Mouse (Mus musculus) limb, embryonic 12.5 days (tissue): ENCODE data around the gene Tsr1. TPM values are rescaled to one million over a fixed set of nuclear protein-coding genes. Genes with fewer than 3 reads are reported as not detected.

Experiments used
- ATAC-seq: fragments of 200-750 bp; cut with Nextera tagmentation; 2 replicates; pipeline ENCODE4 v1.8.0; 2017; ENCODE audit warnings: low read depth, moderate TSS enrichment; ENCODE audit not compliant: insufficient number of reproducible peaks, insufficient read depth, low FRiP score, low TSS enrichment
- H3K27ac ChIP-seq: fragments of 300-500 bp; sonication (generic); 2 replicates; pipeline ENCODE4 v1.5.1; 2016; ENCODE audit warnings: mild to moderate bottlenecking, moderate library complexity
- H3K27me3 ChIP-seq: fragments of 300-500 bp; sonication (generic); 2 replicates; pipeline ENCODE4 v1.6.1; 2016; ENCODE audit warnings: mild to moderate bottlenecking, moderate library complexity
- H3K36me3 ChIP-seq: fragments of 300-500 bp; sonication (generic); 2 replicates; pipeline ENCODE4 v1.6.1; 2016; ENCODE audit warnings: mild to moderate bottlenecking, moderate library complexity
- H3K4me1 ChIP-seq: fragments of 300-500 bp; sonication (generic); replicated peaks from 2 replicates; pipeline ENCODE4 v1.6.1; 2016
- H3K4me2 ChIP-seq: fragments of 300-500 bp; sonication (generic); 2 replicates; pipeline ENCODE4 v1.6.1; 2016; ENCODE audit warnings: mild to moderate bottlenecking, moderate library complexity
- H3K4me3 ChIP-seq: fragments of 300-500 bp; sonication (generic); replicated peaks from 2 replicates; pipeline ENCODE4 v1.5.1; 2016; ENCODE audit warnings: mild to moderate bottlenecking
- H3K9ac ChIP-seq: fragments of 300-500 bp; sonication (generic); replicated peaks from 2 replicates; pipeline ENCODE4 v1.6.1; 2016; ENCODE audit warnings: mild to moderate bottlenecking, moderate library complexity
- H3K9me3 ChIP-seq: fragments of 300-500 bp; sonication (generic); 2 replicates; pipeline ENCODE4 v1.6.1; 2016; ENCODE audit warnings: mild to moderate bottlenecking, moderate library complexity
- WGBS: fragments of 180-500 bp; shearing (Covaris S2); methylation state at CpG from one replicate; pipeline ENCODE4 v1.1.7; 2016; 5-methylcytosine and 5-hydroxymethylcytosine counted together
- microRNA-seq: library from miRNA; unstranded; fragments of <30 nt; microRNA quantifications from one replicate; pipeline ENCODE4, GENCODE M21; 2017
- polyA plus RNA-seq: library from polyadenylated mRNA; unstranded; fragments of >200 nt; fragmentation: Nextera tagmentation; extraction: Ambion mirVana; gene quantifications from 2 replicates; pipeline ENCODE4 v1.2.1, GENCODE M21; 2016

Gene Tsr1
- polyA plus RNA-seq, 1 experiment from 2014 or later = 45.2 TPM

DNA sequence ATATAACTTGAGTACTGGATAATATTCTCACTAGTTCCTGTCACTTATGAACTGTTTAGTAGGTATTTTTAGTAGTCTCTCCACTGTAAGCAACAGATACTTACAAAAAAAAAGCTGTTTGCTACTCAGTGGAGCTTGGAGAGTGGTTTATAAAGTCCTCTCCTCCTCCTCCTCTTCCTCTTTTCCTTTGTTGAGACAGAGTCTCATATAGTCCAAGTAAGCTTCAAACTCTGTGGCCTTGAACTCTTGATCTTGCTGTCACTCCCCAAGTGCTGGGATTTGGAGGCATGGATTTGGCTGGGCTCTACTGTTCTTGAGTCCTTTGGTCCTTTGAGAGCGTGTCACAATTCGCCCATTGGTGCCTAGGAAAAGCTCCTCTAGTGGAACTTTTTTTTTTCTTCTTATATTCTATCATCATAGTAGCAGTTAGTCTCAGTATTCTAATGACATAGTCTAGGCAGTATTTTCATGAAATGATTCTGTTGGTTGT is 29.4 kb downstream of the Tsr1 start:
- 90% methylated on average over 2 of the region's 2 CpGs for whole genome bisulfite sequencing
- peaks cover 18% of the 10 kb centered on the region for H3K4me1 ChIP-seq
- H3K4me2 ChIP-seq = peak overlapping the region; percentile 71
- no peak overlapping the region for H3K9ac ChIP-seq
- no peak overlapping the region for H3K4me3 ChIP-seq
- no peak overlapping the region for H3K27ac ChIP-seq
- H3K36me3 ChIP-seq = peaks cover 28% of the 10 kb centered on the region
- no peaks in the 10 kb centered on the region for H3K27me3 ChIP-seq
- H3K9me3 ChIP-seq = no peaks in the 10 kb centered on the region
- ATAC-seq = no peak

DNA sequence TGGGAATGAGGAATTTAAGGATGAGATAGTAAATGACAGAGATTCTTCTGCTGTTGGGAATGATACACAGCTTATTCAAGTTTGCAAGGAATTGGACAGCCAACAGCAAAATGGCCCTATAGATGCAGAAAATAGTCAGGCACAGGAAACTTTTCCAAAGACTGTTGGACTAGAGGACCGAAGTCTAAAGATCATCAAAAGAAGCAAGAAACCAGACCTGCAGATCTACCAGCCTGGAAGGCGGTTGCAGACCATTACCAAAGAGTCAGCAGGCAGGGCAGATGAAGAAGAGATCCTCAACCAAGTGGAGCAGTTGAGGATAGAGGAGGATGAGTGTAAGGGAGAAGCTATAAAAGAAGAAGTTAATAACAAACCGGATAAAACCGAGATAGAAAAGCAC is 31.2 kb downstream of the Tsr1 start:
- H3K36me3 ChIP-seq = peaks cover 46% of the 10 kb centered on the region
- 87% methylated on average over 4 of the region's 4 CpGs for WGBS
- no peak for ATAC-seq

DNA sequence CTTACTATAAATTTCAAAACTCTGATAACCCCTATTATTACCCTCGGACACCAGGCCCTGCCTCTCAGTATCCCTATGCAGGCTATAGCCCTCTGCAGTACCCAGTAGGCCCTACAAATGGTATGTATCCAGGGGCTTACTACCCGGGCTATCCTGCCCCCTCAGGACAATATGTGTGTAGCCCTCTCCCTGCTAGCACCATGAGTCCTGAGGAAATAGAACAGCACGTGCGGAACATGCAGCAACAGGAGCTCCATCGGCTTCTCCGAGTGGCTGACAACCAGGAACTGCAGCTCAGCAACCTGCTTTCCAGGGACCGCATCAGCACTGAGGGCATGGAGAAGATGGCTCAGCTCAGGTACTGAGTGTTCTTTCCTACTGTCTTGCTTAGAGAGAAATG is 32.5 kb downstream of the Tsr1 start:
- Histone ChIP-seq H3K36me3 (peaks cover 59% of the 10 kb centered on the region), H3K27ac (no peak overlapping the region), H3K4me2 (no peak overlapping the region), H3K9me3 (no peaks in the 10 kb centered on the region), H3K27me3 (no peaks in the 10 kb centered on the region), H3K4me3 (no peak overlapping the region), H3K4me1 (peaks cover 10% of the 10 kb centered on the region), H3K9ac (no peak overlapping the region)
- ATAC-seq = no peak
- 95% methylated on average over 7 of the region's 7 CpGs for WGBS

More for the DNA sequence above, 31.2 kb downstream of the Tsr1 start:
- Histone ChIP-seq H3K9ac (no peak overlapping the region), H3K4me1 (peaks cover 18% of the 10 kb centered on the region), H3K4me3 (no peak overlapping the region), H3K9me3 (no peaks in the 10 kb centered on the region), H3K27ac (no peak overlapping the region), H3K27me3 (no peaks in the 10 kb centered on the region), H3K4me2 (no peak overlapping the region)

DNA sequence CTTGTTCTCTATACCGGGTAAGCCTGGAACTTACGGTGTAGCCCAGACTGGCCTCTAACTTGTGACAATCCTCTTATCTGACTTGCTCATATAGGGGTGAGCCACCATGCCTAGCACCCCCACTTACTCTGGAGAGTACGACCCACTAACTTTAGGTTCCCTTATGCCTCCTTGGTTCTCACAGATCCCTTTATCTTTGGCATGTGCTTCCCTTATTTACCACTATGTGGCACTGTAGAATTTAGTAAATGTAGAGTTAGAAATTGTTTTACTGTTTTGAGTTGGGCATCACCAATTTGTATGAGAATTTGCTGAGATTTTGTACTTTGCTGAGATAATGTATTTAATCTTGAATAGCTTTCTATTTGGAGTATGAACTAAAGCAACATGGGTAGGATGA is 48.5 kb downstream of the Tsr1 start:
- no peak for ATAC-seq
- H3K36me3 ChIP-seq = peaks cover 70% of the 10 kb centered on the region
- no peaks in the 10 kb centered on the region for H3K9me3 ChIP-seq
- no peak overlapping the region for H3K4me2 ChIP-seq
- H3K4me1 ChIP-seq = no peaks in the 10 kb centered on the region
- H3K9ac ChIP-seq = no peak overlapping the region
- H3K27ac ChIP-seq = no peak overlapping the region
- 79% methylated on average over 3 of the region's 3 CpGs for WGBS
- no peak overlapping the region for H3K4me3 ChIP-seq
- H3K27me3 ChIP-seq = no peaks in the 10 kb centered on the region

DNA sequence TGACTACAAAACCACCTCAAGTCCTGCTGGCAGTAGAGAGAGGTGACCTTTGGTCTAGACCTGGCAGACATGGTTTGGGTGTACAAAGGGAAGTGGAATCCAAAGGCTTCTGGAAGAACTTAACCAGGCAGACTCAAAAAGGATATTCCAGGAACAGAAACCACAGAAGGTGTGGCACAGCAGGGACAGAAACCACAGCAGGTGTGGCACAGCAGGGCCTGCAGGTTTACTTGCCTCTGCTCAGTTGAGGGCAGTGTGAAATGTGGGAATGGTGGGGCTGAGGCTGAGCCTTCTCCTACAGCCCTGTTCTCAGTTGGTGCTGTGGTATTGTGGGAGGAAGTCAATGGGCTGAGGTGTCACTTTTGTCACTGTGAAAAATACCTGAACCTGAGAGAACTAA is 57.0 kb downstream of the Tsr1 start:
- H3K4me3 ChIP-seq = no peak overlapping the region
- H3K27ac ChIP-seq = no peak overlapping the region
- H3K27me3 ChIP-seq = no peaks in the 10 kb centered on the region
- ATAC-seq = no peak
- H3K4me1 ChIP-seq = no peaks in the 10 kb centered on the region
- peaks cover 41% of the 10 kb centered on the region for H3K36me3 ChIP-seq
- no peak overlapping the region for H3K4me2 ChIP-seq
- H3K9me3 ChIP-seq = no peaks in the 10 kb centered on the region
- no peak overlapping the region for H3K9ac ChIP-seq

DNA sequence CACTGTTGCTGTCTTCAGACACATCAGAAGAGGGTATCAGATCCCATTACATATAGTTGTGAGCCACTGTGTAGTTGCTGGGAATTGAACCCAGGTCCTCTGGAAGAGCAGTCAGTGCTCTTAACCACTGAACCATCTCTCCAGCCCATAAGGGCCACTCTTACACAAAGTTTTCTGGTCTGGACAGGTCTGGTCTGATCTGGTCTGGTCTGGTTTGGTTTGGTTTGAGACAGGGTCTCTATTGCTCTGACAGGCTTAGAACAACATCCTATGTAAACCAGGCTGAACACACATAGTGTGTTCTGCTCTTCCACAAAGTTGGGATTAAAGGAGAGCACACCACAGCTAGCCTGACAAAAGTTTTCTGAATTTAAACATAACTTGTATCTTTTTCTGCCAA is 58.1 kb downstream of the Tsr1 start:
- peaks cover 38% of the 10 kb centered on the region for H3K36me3 ChIP-seq
- no peak for ATAC-seq
- H3K27me3 ChIP-seq = no peaks in the 10 kb centered on the region
- H3K9me3 ChIP-seq = no peaks in the 10 kb centered on the region
- H3K27ac ChIP-seq = no peak overlapping the region
- H3K9ac ChIP-seq = no peak overlapping the region
- no peak overlapping the region for H3K4me2 ChIP-seq
- H3K4me1 ChIP-seq = no peaks in the 10 kb centered on the region
- no peak overlapping the region for H3K4me3 ChIP-seq

DNA sequence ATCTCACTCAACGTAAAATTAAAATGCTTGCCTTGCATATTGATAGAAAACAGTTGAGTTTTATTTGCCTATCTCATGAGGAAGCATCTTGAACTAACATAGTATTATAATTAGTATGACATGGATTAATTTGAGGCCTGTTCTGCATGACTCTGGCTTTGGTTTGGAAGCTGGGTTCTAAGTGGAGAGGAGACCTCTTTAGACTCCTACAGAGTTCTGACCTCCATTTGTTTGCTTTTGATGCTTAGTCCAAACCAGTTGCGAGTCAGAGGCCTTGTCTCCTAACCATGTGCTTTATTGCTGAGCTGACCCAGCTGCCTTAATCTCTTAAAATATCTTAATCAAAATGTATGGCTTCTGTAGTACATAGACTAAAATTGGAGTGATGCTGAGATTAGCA is 59.7 kb downstream of the Tsr1 start:
- peaks cover 30% of the 10 kb centered on the region for H3K36me3 ChIP-seq
- H3K9ac ChIP-seq = no peak overlapping the region
- no peak overlapping the region for H3K4me3 ChIP-seq
- ATAC-seq = no peak
- H3K9me3 ChIP-seq = no peaks in the 10 kb centered on the region
- no peaks in the 10 kb centered on the region for H3K27me3 ChIP-seq
- H3K27ac ChIP-seq = no peak overlapping the region
- H3K4me2 ChIP-seq = no peak overlapping the region
- no peaks in the 10 kb centered on the region for H3K4me1 ChIP-seq
- 89% methylated on average over 2 of the region's 2 CpGs for WGBS

Small RNA genes lying within 50 kb of the gene (microRNA-seq; reads per million reads assigned to microRNA genes)
- gene Mir6926 = not detected

Other genes with a start within 250 kb of the Tsr1 start
- 22.5 and 25.7 TPM in 2 replicates for gene Cluh, start 248.6 kb upstream of the Tsr1 start, polyA plus RNA-seq
- 57.1 and 60.1 TPM in 2 replicates for gene Pafah1b1, start 173.4 kb upstream of the Tsr1 start, polyA plus RNA-seq
- gene Mettl16, start 127.2 kb upstream of the Tsr1 start, polyA plus RNA-seq = 60.6 and 61.6 TPM in 2 replicates
- 4.4 and 5.7 TPM in 2 replicates for gene Mnt, start 67.2 kb upstream of the Tsr1 start, polyA plus RNA-seq
- gene Sgsm2, start 1.0 kb upstream of the Tsr1 start, polyA plus RNA-seq = 5.2 and 5.9 TPM in 2 replicates
- gene Smg6, start 27.8 kb downstream of the Tsr1 start, polyA plus RNA-seq = 22.4 and 22.7 TPM in 2 replicates
- gene Srr, start 27.9 kb downstream of the Tsr1 start, polyA plus RNA-seq = 23.7 and 24.5 TPM in 2 replicates